Mouse (Mus musculus) thymus, postnatal 36 days (tissue): ENCODE measurements around the gene Gins1.
"Not testable (repeated sequence)": the region's sequence is repeated elsewhere in the genome, so short reads cannot be mapped to it uniquely, and the experiment has no call there.

Experiments used
- DNase-seq, 2 experiments: peaks; one replicate each; pipeline ENCODE4 v3.0.0; 2022; ENCODE audit warnings: mixed read lengths in 2 of 2

Gene Gins1

GRCm38 (mm10) chr2:150904936-150905450, at the start of gene Gins1:
Gins1 (plus strand) TSS chr2:150905400.
- no peak for DNase-seq

- DNase-seq: no peak
Observed at GRCm38 (mm10) chr2:150858724-150859487, 46.3 kb upstream of the Gins1 start.

- DNase-seq: no peak
Observed at GRCm38 (mm10) chr2:150859709-150860470, 45.3 kb upstream of the Gins1 start.

- no peak for DNase-seq
Observed at GRCm38 (mm10) chr2:150861128-150861527, 44.1 kb upstream of the Gins1 start.

GRCm38 (mm10) chr2:150867021-150867420, 38.2 kb upstream of the Gins1 start:
- no peak for DNase-seq

- no peak for DNase-seq
Observed at GRCm38 (mm10) chr2:150869446-150869845, 35.8 kb upstream of the Gins1 start.

- no peak for DNase-seq
Observed at GRCm38 (mm10) chr2:150874508-150874907, 30.7 kb upstream of the Gins1 start.

GRCm38 (mm10) chr2:150875226-150875625, 30.0 kb upstream of the Gins1 start:
- no peak for DNase-seq

- no peak for DNase-seq
Observed at GRCm38 (mm10) chr2:150877561-150877960, 27.6 kb upstream of the Gins1 start.

- no peak for DNase-seq
Observed at GRCm38 (mm10) chr2:150884075-150884778, 21.0 kb upstream of the Gins1 start.

- no peak for DNase-seq
Observed at GRCm38 (mm10) chr2:150884779-150885110, 20.5 kb upstream of the Gins1 start.

- no peak for DNase-seq
Observed at GRCm38 (mm10) chr2:150885814-150886213, 19.4 kb upstream of the Gins1 start.

GRCm38 (mm10) chr2:150886315-150886714, 18.9 kb upstream of the Gins1 start:
- DNase-seq: no peak

GRCm38 (mm10) chr2:150887370-150887769, 17.8 kb upstream of the Gins1 start:
- DNase-seq: no peak

GRCm38 (mm10) chr2:150894617-150895267, 10.5 kb upstream of the Gins1 start:
- no peak for DNase-seq

- no peak for DNase-seq
Observed at GRCm38 (mm10) chr2:150895691-150896252, 9.4 kb upstream of the Gins1 start.

- DNase-seq: no peak
Observed at GRCm38 (mm10) chr2:150900341-150900740, 4.9 kb upstream of the Gins1 start.

GRCm38 (mm10) chr2:150902347-150902746, 2.9 kb upstream of the Gins1 start:
- no peak for DNase-seq

GRCm38 (mm10) chr2:150904272-150904935, 796 bp upstream of the Gins1 start, which contains the start of gene Abhd12:
Abhd12 (minus strand) TSS chr2:150904741.
- peak; percentile 97 to 98 for DNase-seq

- DNase-seq: not testable (repeated sequence)
Observed at GRCm38 (mm10) chr2:150908881-150909280, 3.7 kb downstream of the Gins1 start.

- DNase-seq: peak; percentile 96 to 97
Observed at GRCm38 (mm10) chr2:150909429-150910039, 4.3 kb downstream of the Gins1 start.
